ENCODE assay signal across 8 mouse cellular contexts in the genomic region with DNA sequence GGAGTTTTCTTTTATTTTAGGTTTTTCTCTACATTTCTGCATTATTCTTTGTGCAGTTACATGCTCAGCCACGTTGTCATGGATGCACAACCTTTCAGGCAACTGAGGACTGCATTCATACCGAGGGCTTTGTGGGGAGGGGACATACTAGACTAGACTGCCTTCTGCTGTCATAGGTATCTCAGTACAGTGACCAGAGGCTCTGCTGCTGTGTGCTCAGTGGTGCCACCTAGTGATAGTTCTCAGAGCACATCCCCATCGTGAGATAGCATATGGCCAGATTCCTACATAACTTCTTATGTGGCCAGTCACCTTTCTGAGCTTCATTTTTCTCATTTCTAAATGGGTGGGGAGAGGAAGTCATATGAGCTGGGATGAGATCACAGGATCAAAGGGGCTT. TPM values are rescaled to one million over a fixed set of nuclear protein-coding genes. Genes with fewer than 3 reads are reported as not detected.
A peak's percentile ranks its signal among the peaks of the same experiment; 100 is the strongest.
DNase-seq lines count a peak whose midpoint lies in the region; ATAC-seq and TF ChIP-seq lines count a peak whose summit lies in the region.

No protein-coding gene starts in this region.

- H3K4me2 ChIP-seq in liver, embryonic 11.5 days = no peak overlapping the region
- H3K4me2 ChIP-seq in hindbrain, embryonic 12.5 days (replicated peaks) = no peak overlapping the region
- H3K4me2 ChIP-seq in midbrain, embryonic 14.5 days (ENCODE audit: low read length) = no peak overlapping the region

- H3K9me3 ChIP-seq in liver, embryonic 11.5 days (ENCODE audit: control insufficient read depth, low read length) = no peaks in the 10 kb centered on the region
- no peaks in the 10 kb centered on the region for H3K9me3 ChIP-seq in hindbrain, embryonic 12.5 days (replicated peaks)
- H3K9me3 ChIP-seq in midbrain, embryonic 14.5 days (ENCODE audit: control insufficient read depth, low read length) = no peaks in the 10 kb centered on the region

- no peak overlapping the region for H3K27ac ChIP-seq in liver, embryonic 11.5 days (ENCODE audit: low read depth, low read length)
- H3K27ac ChIP-seq in hindbrain, embryonic 12.5 days = no peak overlapping the region
- no peak overlapping the region for H3K27ac ChIP-seq in midbrain, embryonic 14.5 days (replicated peaks; ENCODE audit: low read depth, low read length)
- H3K27ac ChIP-seq in testis, adult 2 months (ENCODE audit: control insufficient read depth, insufficient read depth, low read depth, low read length) = no peak overlapping the region

- ATAC-seq in liver, embryonic 11.5 days (replicated peaks; ENCODE audit: low FRiP score) = no peak
- ATAC-seq in hindbrain, embryonic 12.5 days (ENCODE audit: low FRiP score) = peak; percentile 49; the same call in 1 of the 2 replicates
- peak; percentile 66; the same call in 1 of the 2 replicates for ATAC-seq in midbrain, embryonic 14.5 days (ENCODE audit: low FRiP score, low TSS enrichment)

- H3K27me3 ChIP-seq in liver, embryonic 11.5 days (replicated peaks; ENCODE audit: control insufficient read depth, insufficient read depth, low read length) = peaks cover 39% of the 10 kb centered on the region
- peaks cover 59% of the 10 kb centered on the region for H3K27me3 ChIP-seq in hindbrain, embryonic 12.5 days
- peaks cover 28% of the 10 kb centered on the region for H3K27me3 ChIP-seq in midbrain, embryonic 14.5 days (ENCODE audit: control insufficient read depth, insufficient read depth, low read length)
- H3K27me3 ChIP-seq in testis, adult 2 months (ENCODE audit: control insufficient read depth, insufficient read depth, low read length) = no peaks in the 10 kb centered on the region

- no peaks in the 10 kb centered on the region for H3K36me3 ChIP-seq in liver, embryonic 11.5 days (ENCODE audit: control insufficient read depth, insufficient read depth, low read length)
- no peaks in the 10 kb centered on the region for H3K36me3 ChIP-seq in hindbrain, embryonic 12.5 days
- H3K36me3 ChIP-seq in midbrain, embryonic 14.5 days (ENCODE audit: control insufficient read depth, insufficient read depth, low read length) = no peaks in the 10 kb centered on the region
- H3K36me3 ChIP-seq in testis, adult 2 months (ENCODE audit: control insufficient read depth, insufficient read depth, low read length) = no peaks in the 10 kb centered on the region

- peak; percentile 37 for DNase-seq in liver
- DNase-seq in liver, embryonic 11.5 days (ENCODE audit: low spot score) = no peak
- DNase-seq in adrenal gland, postnatal 14 days = peak; percentile 64
- DNase-seq in embryo, embryonic 9.5 days (ENCODE audit: extremely low spot score) = peak; percentile 46
- DNase-seq in layer of hippocampus, postnatal 14 days (ENCODE audit: low spot score in 2 of 2) = peak; percentile 45 to 71
- peak; percentile 86 for DNase-seq in midbrain, embryonic 14.5 days

- H3K4me1 ChIP-seq in liver, embryonic 11.5 days (replicated peaks; ENCODE audit: control insufficient read depth, insufficient read depth, low read length) = no peaks in the 10 kb centered on the region
- H3K4me1 ChIP-seq in hindbrain, embryonic 12.5 days = peaks cover 12% of the 10 kb centered on the region; the same call in 1 of the 2 replicates
- 0 out of 2 replicates have a peak, but pooled peaks cover 5% of the 10 kb centered on the region for H3K4me1 ChIP-seq in midbrain, embryonic 14.5 days (ENCODE audit: control insufficient read depth, insufficient read depth, low read length)
- peaks cover 7% of the 10 kb centered on the region; the same call in 1 of the 2 replicates for H3K4me1 ChIP-seq in testis, adult 2 months (ENCODE audit: control insufficient read depth, insufficient read depth, low read length)

- H3K4me3 ChIP-seq in liver, embryonic 11.5 days (ENCODE audit: low read depth, low read length) = no peak overlapping the region
- no peak overlapping the region for H3K4me3 ChIP-seq in hindbrain, embryonic 12.5 days
- no peak overlapping the region for H3K4me3 ChIP-seq in midbrain, embryonic 14.5 days (replicated peaks; ENCODE audit: low read depth, low read length)
- no peak overlapping the region for H3K4me3 ChIP-seq in testis, adult 2 months (ENCODE audit: control insufficient read depth, low read depth, low read length)

- no peak for TF ChIP-seq POLR2A in testis, adult 2 months (IDR thresholded peaks at IDR 0.05; ENCODE audit: control insufficient read depth, low read depth, low read length)

- peak; percentile 77; the same call in 1 of the 2 replicates for TF ChIP-seq CTCF in testis, adult 2 months (IDR thresholded peaks at IDR 0.05; ENCODE audit: control insufficient read depth, insufficient read depth, insufficient replicate concordance, low read depth, low read length)

- WGBS in liver, embryonic 11.5 days = 4% methylated on average over 3 of the region's 3 CpGs
- 5% methylated on average over 3 of the region's 3 CpGs for WGBS in hindbrain, embryonic 12.5 days
- WGBS in midbrain, embryonic 14.5 days = 5% methylated on average over 3 of the region's 3 CpGs

- H3K9ac ChIP-seq in liver, embryonic 11.5 days (ENCODE audit: low read depth, low read length) = no peak overlapping the region
- H3K9ac ChIP-seq in hindbrain, embryonic 12.5 days = no peak overlapping the region
- no peak overlapping the region for H3K9ac ChIP-seq in midbrain, embryonic 14.5 days (replicated peaks; ENCODE audit: low read length)

RNA-seq across cellular contexts. Expression of a gene that starts 1.8 kb away (rescaled TPM):
- polyA plus RNA-seq in liver, embryonic 11.5 days (2014; fragmentation: Nextera tagmentation; extraction: Ambion mirVana) = 0.70 and 0.71 TPM in 2 replicates
- total RNA-seq in adrenal gland, postnatal 14 days (2021) = 0.45 and 0.93 TPM in 2 replicates
- 2.0 and 2.6 TPM in 2 replicates for polyA plus RNA-seq in hindbrain, embryonic 12.5 days (2016; fragmentation: Nextera tagmentation; extraction: Ambion mirVana)
- total RNA-seq in layer of hippocampus, postnatal 14 days (2021) = 10 to 100 TPM; 42.7 to 50.9 TPM
- polyA plus RNA-seq in midbrain, embryonic 14.5 days (2014; fragmentation: Nextera tagmentation; extraction: Ambion mirVana) = 3.0 and 6.0 TPM in 2 replicates
- 1.3 and 1.4 TPM in 2 replicates for polyA plus RNA-seq in testis, adult 2 months (2012; rRNA removed)

RNA-seq across cellular contexts. Expression of a gene that starts 56.7 kb away (rescaled TPM):
- polyA plus RNA-seq in liver, embryonic 11.5 days (2014; fragmentation: Nextera tagmentation; extraction: Ambion mirVana) = 0.47 and 0.60 TPM in 2 replicates
- 2.7 and 4.7 TPM in 2 replicates for total RNA-seq in adrenal gland, postnatal 14 days (2021)
- polyA plus RNA-seq in hindbrain, embryonic 12.5 days (2016; fragmentation: Nextera tagmentation; extraction: Ambion mirVana) = 2.4 and 4.1 TPM in 2 replicates
- not detected for total RNA-seq in layer of hippocampus, postnatal 14 days (2021)
- polyA plus RNA-seq in midbrain, embryonic 14.5 days (2014; fragmentation: Nextera tagmentation; extraction: Ambion mirVana) = 0.83 and 1.7 TPM in 2 replicates
- polyA plus RNA-seq in testis, adult 2 months (2012; rRNA removed) = 2.8 and 3.0 TPM in 2 replicates

RNA-seq across cellular contexts. Expression of a gene that starts 59.2 kb away (rescaled TPM):
- not detected in 2 replicates for polyA plus RNA-seq in liver, embryonic 11.5 days (2014; fragmentation: Nextera tagmentation; extraction: Ambion mirVana)
- total RNA-seq in adrenal gland, postnatal 14 days (2021) = 0.04 TPM in 1 of 2 replicates, not detected in the other
- 1.4 and 4.5 TPM in 2 replicates for polyA plus RNA-seq in hindbrain, embryonic 12.5 days (2016; fragmentation: Nextera tagmentation; extraction: Ambion mirVana)
- total RNA-seq in layer of hippocampus, postnatal 14 days (2021) = under 1 TPM; 0.10 to 0.12 TPM
- 0.03 and 0.07 TPM in 2 replicates for polyA plus RNA-seq in midbrain, embryonic 14.5 days (2014; fragmentation: Nextera tagmentation; extraction: Ambion mirVana)
- polyA plus RNA-seq in testis, adult 2 months (2012; rRNA removed) = 0.71 and 0.77 TPM in 2 replicates
